In the genomic region with DNA sequence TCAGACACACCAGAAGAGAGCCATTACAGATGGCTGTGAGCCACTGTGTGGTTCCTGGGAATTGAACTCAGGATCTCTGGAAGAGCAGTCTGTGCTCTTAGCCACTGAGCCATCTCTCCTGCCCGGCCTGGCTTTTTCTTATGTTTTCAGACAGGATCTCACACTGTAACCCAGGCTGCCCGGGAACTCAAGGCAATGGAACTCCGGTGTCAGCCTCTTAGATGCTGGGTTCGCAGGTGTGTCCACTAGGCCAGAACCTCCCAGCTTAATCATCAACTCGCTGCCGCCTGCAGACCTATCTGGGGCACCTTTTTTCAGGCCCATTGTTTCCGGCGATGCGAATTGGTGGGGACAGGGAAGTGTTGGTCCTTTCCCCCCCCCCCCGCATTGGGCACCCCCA, we compare ENCODE assay signal across 8 mouse cellular contexts. TPM values are rescaled to one million over a fixed set of nuclear protein-coding genes. Genes with fewer than 3 reads are reported as not detected.
DNase-seq lines count a peak whose midpoint lies in the region; ATAC-seq lines count a peak whose summit lies in the region.

No protein-coding gene starts in this region.

- peak; percentile 15 for DNase-seq in thymus, postnatal 0 days (ENCODE audit: low spot score)
- DNase-seq in thymus, postnatal 10 days (ENCODE audit: low spot score in 2 of 2) = no peak
- DNase-seq in kidney, postnatal 4 days = peak; percentile 70 to 82
- DNase-seq in cerebellum, adult 11-12 months = no peak
- no peak for DNase-seq in layer of hippocampus, adult 8-10 months (ENCODE audit: low spot score in 2 of 2)

- H3K4me3 ChIP-seq in erythroblast, embryonic 14.5 days (replicated peaks) = peak overlapping the region; percentile 90
- no peak overlapping the region for H3K4me3 ChIP-seq in stomach, embryonic 16.5 days (replicated peaks; ENCODE audit: low read length)

- peaks cover 89% of the 10 kb centered on the region for H3K4me1 ChIP-seq in erythroblast, embryonic 14.5 days (ENCODE audit: control insufficient read depth)
- peaks cover 29% of the 10 kb centered on the region for H3K4me1 ChIP-seq in stomach, embryonic 16.5 days (ENCODE audit: control insufficient read depth, insufficient read depth, low read length)

- no peaks in the 10 kb centered on the region for H3K9me3 ChIP-seq in erythroblast, embryonic 14.5 days (ENCODE audit: control insufficient read depth, low read length)
- H3K9me3 ChIP-seq in stomach, embryonic 16.5 days (replicated peaks; ENCODE audit: control insufficient read depth, low read length) = no peaks in the 10 kb centered on the region

- peak overlapping the region; percentile 65; the same call in 1 of the 2 replicates for H3K9ac ChIP-seq in stomach, embryonic 16.5 days (ENCODE audit: low read length)

- peaks cover 48% of the 10 kb centered on the region for H3K36me3 ChIP-seq in erythroblast, embryonic 14.5 days (ENCODE audit: control insufficient read depth)
- 0 out of 2 replicates have a peak, but pooled peaks cover 4% of the 10 kb centered on the region for H3K36me3 ChIP-seq in stomach, embryonic 16.5 days (ENCODE audit: control insufficient read depth, insufficient read depth, low read length)

- no peak for ATAC-seq in erythroblast, adult 5-6 weeks (replicated peaks; ENCODE audit: low FRiP score, poor library complexity, severe bottlenecking)
- ATAC-seq in stomach, embryonic 16.5 days (ENCODE audit: insufficient read depth, low FRiP score) = no peak

- no peak overlapping the region for H3K4me2 ChIP-seq in stomach, embryonic 16.5 days (ENCODE audit: low read depth, low read length)

- WGBS in stomach, embryonic 16.5 days = 39% methylated on average over 10 of the region's 10 CpGs

- H3K27ac ChIP-seq in stomach, embryonic 16.5 days (ENCODE audit: low read length) = peak overlapping the region; percentile 95

- H3K27me3 ChIP-seq in erythroblast, embryonic 14.5 days (ENCODE audit: control insufficient read depth) = no peaks in the 10 kb centered on the region
- H3K27me3 ChIP-seq in stomach, embryonic 16.5 days (ENCODE audit: control insufficient read depth, insufficient read depth, low read length) = no peaks in the 10 kb centered on the region

RNA-seq across cellular contexts. Expression of gene Arrdc2, which starts 1.1 kb away (rescaled TPM):
- 28.7 and 50.4 TPM in 2 replicates for polyA plus RNA-seq in erythroblast, embryonic 14.5 days (2012)
- total RNA-seq in erythroblast, adult 5-6 weeks (2015; ENCODE audit: low replicate concordance) = 15.0 and 25.7 TPM in 2 replicates
- total RNA-seq in erythroblast, adult 5-6 weeks (2017; ENCODE audit: low replicate concordance) = 18.1 and 30.8 TPM in 2 replicates
- polyA plus RNA-seq in thymus, postnatal 0 days (2015; fragmentation: Nextera tagmentation; extraction: Ambion mirVana) = 11.0 and 11.4 TPM in 2 replicates
- polyA plus RNA-seq in stomach, embryonic 16.5 days (2015; fragmentation: Nextera tagmentation; extraction: Ambion mirVana) = 6.0 and 7.1 TPM in 2 replicates
- total RNA-seq in layer of hippocampus, adult 8-10 months (2022) = 10 to 100 TPM; 14.8 to 25.8 (median 21.3) TPM

RNA-seq across cellular contexts. Expression of gene Kcnn1, which starts 22.5 kb away (rescaled TPM):
- polyA plus RNA-seq in erythroblast, embryonic 14.5 days (2012) = 0.16 and 0.21 TPM in 2 replicates
- total RNA-seq in erythroblast, adult 5-6 weeks (2015; ENCODE audit: low replicate concordance) = not detected in 2 replicates
- not detected in 2 replicates for total RNA-seq in erythroblast, adult 5-6 weeks (2017; ENCODE audit: low replicate concordance)
- polyA plus RNA-seq in thymus, postnatal 0 days (2015; fragmentation: Nextera tagmentation; extraction: Ambion mirVana) = 0.36 and 0.85 TPM in 2 replicates
- polyA plus RNA-seq in stomach, embryonic 16.5 days (2015; fragmentation: Nextera tagmentation; extraction: Ambion mirVana) = 1.4 TPM in 2 replicates
- total RNA-seq in layer of hippocampus, adult 8-10 months (2022) = 10 to 100 TPM; 16.5 to 20.0 (median 16.6) TPM

RNA-seq across cellular contexts. Expression of gene Il12rb1, which starts 32.3 kb away (rescaled TPM):
- polyA plus RNA-seq in erythroblast, embryonic 14.5 days (2012) = 0.03 TPM in 1 of 2 replicates, not detected in the other
- total RNA-seq in erythroblast, adult 5-6 weeks (2015; ENCODE audit: low replicate concordance) = not detected in 2 replicates
- total RNA-seq in erythroblast, adult 5-6 weeks (2017; ENCODE audit: low replicate concordance) = 0.14 and 0.51 TPM in 2 replicates
- polyA plus RNA-seq in thymus, postnatal 0 days (2015; fragmentation: Nextera tagmentation; extraction: Ambion mirVana) = 16.2 TPM in 2 replicates
- polyA plus RNA-seq in stomach, embryonic 16.5 days (2015; fragmentation: Nextera tagmentation; extraction: Ambion mirVana) = 0.23 TPM in 1 of 2 replicates, not detected in the other
- 1 to 10 TPM in 1 of 4 experiments, under 1 TPM in 3; 0.83 to 1.1 (median 0.85) TPM for total RNA-seq in layer of hippocampus, adult 8-10 months (2022)

RNA-seq across cellular contexts. Expression of gene Ccdc124, which starts 33.1 kb away (rescaled TPM):
- 37.3 and 38.8 TPM in 2 replicates for polyA plus RNA-seq in erythroblast, embryonic 14.5 days (2012)
- 12.3 and 14.2 TPM in 2 replicates for total RNA-seq in erythroblast, adult 5-6 weeks (2015; ENCODE audit: low replicate concordance)
- 11.7 and 13.4 TPM in 2 replicates for total RNA-seq in erythroblast, adult 5-6 weeks (2017; ENCODE audit: low replicate concordance)
- polyA plus RNA-seq in thymus, postnatal 0 days (2015; fragmentation: Nextera tagmentation; extraction: Ambion mirVana) = 93.8 and 98.6 TPM in 2 replicates
- 85.6 and 89.6 TPM in 2 replicates for polyA plus RNA-seq in stomach, embryonic 16.5 days (2015; fragmentation: Nextera tagmentation; extraction: Ambion mirVana)
- 10 to 100 TPM; 69.8 to 87.9 (median 78.7) TPM for total RNA-seq in layer of hippocampus, adult 8-10 months (2022)

RNA-seq across cellular contexts. Expression of gene Mast3, which starts 35.7 kb away (rescaled TPM):
- 3.7 and 4.8 TPM in 2 replicates for polyA plus RNA-seq in erythroblast, embryonic 14.5 days (2012)
- 21.7 and 29.2 TPM in 2 replicates for total RNA-seq in erythroblast, adult 5-6 weeks (2015; ENCODE audit: low replicate concordance)
- 3.9 and 5.4 TPM in 2 replicates for total RNA-seq in erythroblast, adult 5-6 weeks (2017; ENCODE audit: low replicate concordance)
- polyA plus RNA-seq in thymus, postnatal 0 days (2015; fragmentation: Nextera tagmentation; extraction: Ambion mirVana) = 37.2 and 37.3 TPM in 2 replicates
- 10.0 and 10.5 TPM in 2 replicates for polyA plus RNA-seq in stomach, embryonic 16.5 days (2015; fragmentation: Nextera tagmentation; extraction: Ambion mirVana)
- 100 to 1,000 TPM; 340 to 427 (median 396) TPM for total RNA-seq in layer of hippocampus, adult 8-10 months (2022)

Comparison
In these comparisons a context has a peak if more than half of its experiments do, and no peak if none do; other contexts are left out.
1. DNase-seq: peak in thymus, postnatal 0 days (single experiment) and kidney, postnatal 4 days (2 of 2); none in thymus, postnatal 10 days (0 of 2), cerebellum, adult 11-12 months (single experiment) and layer of hippocampus, adult 8-10 months (0 of 2).
2. RNA of gene Il12rb1, which starts 32.3 kb away (polyA plus RNA-seq): 16.2 TPM in thymus, postnatal 0 days; 0.23 TPM in stomach, embryonic 16.5 days and 0.03 TPM in erythroblast, embryonic 14.5 days; every median in the first group is over 10 times any median in the second.